Mouse (Mus musculus) forebrain, embryonic 11.5 days (tissue): ENCODE data around the gene Hpdl. TPM values are rescaled to one million over a fixed set of nuclear protein-coding genes. Genes with fewer than 3 reads are reported as not detected.

ENCODE experiments used
- ATAC-seq: fragments of 200-750 bp; cut with Nextera tagmentation; replicated peaks from 2 replicates; pipeline ENCODE4 v1.8.0; 2017; ENCODE audit warnings: moderate TSS enrichment; ENCODE audit not compliant: low FRiP score
- DNase-seq: peaks from one replicate; pipeline ENCODE4 v3.0.0-alpha.2; 2017; ENCODE audit warnings: low spot score
- H3K27ac ChIP-seq: fragments of 300-500 bp; sonication (generic); 2 replicates; pipeline ENCODE4 v1.5.1; 2014; ENCODE audit warnings: low read depth, low read length
- H3K27me3 ChIP-seq: fragments of 300-500 bp; sonication (generic); 2 replicates; pipeline ENCODE4 v1.6.1; 2014; ENCODE audit warnings: mild to moderate bottlenecking, low read length, mixed read lengths; ENCODE audit not compliant: control insufficient read depth, insufficient read depth
- H3K36me3 ChIP-seq: fragments of 300-500 bp; sonication (generic); 2 replicates; pipeline ENCODE4 v1.6.1; 2014; ENCODE audit warnings: mild to moderate bottlenecking, low read length, moderate library complexity, mixed read lengths; ENCODE audit not compliant: control insufficient read depth, insufficient read depth
- H3K4me1 ChIP-seq: fragments of 300-500 bp; sonication (generic); replicated peaks from 2 replicates; pipeline ENCODE4 v1.6.1; 2014; ENCODE audit warnings: low read length, mixed read lengths; ENCODE audit not compliant: control insufficient read depth, insufficient read depth
- H3K4me2 ChIP-seq: fragments of 300-500 bp; sonication (generic); 2 replicates; pipeline ENCODE4 v1.6.1; 2014; ENCODE audit warnings: low read depth, mild to moderate bottlenecking, low read length, moderate library complexity, mixed read lengths; ENCODE audit not compliant: severe bottlenecking
- H3K4me3 ChIP-seq: fragments of 300-500 bp; sonication (generic); 2 replicates; pipeline ENCODE4 v1.5.1; 2014; ENCODE audit warnings: low read depth, low read length
- H3K9ac ChIP-seq: fragments of 300-500 bp; sonication (generic); 2 replicates; pipeline ENCODE4 v1.6.1; 2014; ENCODE audit warnings: low read length
- H3K9me3 ChIP-seq: fragments of 300-500 bp; sonication (generic); 2 replicates; pipeline ENCODE4 v1.6.1; 2016; ENCODE audit warnings: low read length, mixed read lengths; ENCODE audit not compliant: control insufficient read depth
- WGBS: fragments of 180-500 bp; shearing (Covaris S2); extraction: QIAGEN DNeasy Blood & Tissue Kit; methylation state at CpG from one replicate; pipeline ENCODE4 v1.1.7; 2014; 5-methylcytosine and 5-hydroxymethylcytosine counted together
- polyA plus RNA-seq: library from polyadenylated mRNA; unstranded; fragments of >200 nt; fragmentation: Nextera tagmentation; extraction: Ambion mirVana; gene quantifications from 2 replicates; pipeline ENCODE4 v1.2.1, GENCODE M21; 2014

Hpdl gene
- polyA plus RNA-seq, result 1.5 and 1.6 TPM in 2 replicates

GRCm38 (mm10) chr4:116821694-116822016 lies at the start of gene Hpdl:
Gene Hpdl, minus strand, starts transcription at chr4:116821707.
- Histone ChIP-seq H3K9me3 (no peaks in the 10 kb centered on the region), H3K9ac (peak within 1 kb of the TSS; percentile 58), H3K4me1 (peaks cover 13% of the 10 kb centered on the region; the same call in 1 of the 2 replicates), H3K4me3 (peak within 1 kb of the TSS; percentile 37), H3K36me3 (no peaks in the 10 kb centered on the region), H3K27ac (no peak within 1 kb of the TSS), H3K4me2 (peak within 1 kb of the TSS; percentile 98), H3K27me3 (peaks cover 13% of the 10 kb centered on the region)
- ATAC-seq (no peak; the same call in 1 of the 2 replicates), DNase-seq (no peak)
- 11% methylated on average over 9 of the region's 9 CpGs for WGBS

GRCm38 (mm10) chr4:116869898-116870297 lies 48.4 kb upstream of the Hpdl start:
- H3K27me3 ChIP-seq, result no peaks in the 10 kb centered on the region
- no peak overlapping the region for H3K4me2 ChIP-seq
- H3K27ac ChIP-seq, result no peak overlapping the region
- no peaks in the 10 kb centered on the region for H3K9me3 ChIP-seq
- no peak overlapping the region for H3K4me3 ChIP-seq
- WGBS, result 77% methylated on average over 3 of the region's 3 CpGs
- no peaks in the 10 kb centered on the region for H3K36me3 ChIP-seq
- no peak for ATAC-seq
- no peak overlapping the region for H3K9ac ChIP-seq
- DNase-seq, result no peak
- no peaks in the 10 kb centered on the region for H3K4me1 ChIP-seq

GRCm38 (mm10) chr4:116862023-116862422 lies 40.5 kb upstream of the Hpdl start:
- Histone ChIP-seq H3K4me2 (no peak overlapping the region), H3K4me3 (no peak overlapping the region), H3K27me3 (no peaks in the 10 kb centered on the region), H3K27ac (no peak overlapping the region), H3K9me3 (no peaks in the 10 kb centered on the region), H3K4me1 (no peaks in the 10 kb centered on the region), H3K36me3 (no peaks in the 10 kb centered on the region), H3K9ac (no peak overlapping the region)
- DNase-seq (no peak), ATAC-seq (no peak)
- 84% methylated on average over 8 of the region's 8 CpGs for WGBS

GRCm38 (mm10) chr4:116859711-116860110 lies 38.2 kb upstream of the Hpdl start:
- H3K36me3 ChIP-seq, result no peaks in the 10 kb centered on the region
- no peak overlapping the region for H3K4me2 ChIP-seq
- H3K9me3 ChIP-seq, result no peaks in the 10 kb centered on the region
- ATAC-seq (no peak), DNase-seq (no peak)
- no peak overlapping the region for H3K27ac ChIP-seq
- no peaks in the 10 kb centered on the region for H3K4me1 ChIP-seq
- no peak overlapping the region for H3K4me3 ChIP-seq
- 80% methylated on average over 5 of the region's 5 CpGs for WGBS
- H3K9ac ChIP-seq, result no peak overlapping the region
- H3K27me3 ChIP-seq, result no peaks in the 10 kb centered on the region

GRCm38 (mm10) chr4:116857203-116857602 lies 35.7 kb upstream of the Hpdl start:
- H3K36me3 ChIP-seq, result no peaks in the 10 kb centered on the region
- no peak overlapping the region for H3K4me2 ChIP-seq
- ATAC-seq (no peak), DNase-seq (no peak)
- H3K27me3 ChIP-seq, result no peaks in the 10 kb centered on the region
- H3K4me3 ChIP-seq, result no peak overlapping the region
- H3K9me3 ChIP-seq, result no peaks in the 10 kb centered on the region
- H3K9ac ChIP-seq, result no peak overlapping the region
- peaks cover 3% of the 10 kb centered on the region; the same call in 1 of the 2 replicates for H3K4me1 ChIP-seq
- WGBS, result 67% methylated on average over 10 of the region's 10 CpGs
- H3K27ac ChIP-seq, result no peak overlapping the region

GRCm38 (mm10) chr4:116854286-116854685 lies 32.8 kb upstream of the Hpdl start:
- DNase-seq (no peak), ATAC-seq (0 out of 2 replicates have a peak, but pooled peaks have one; percentile 33)
- no peaks in the 10 kb centered on the region for H3K9me3 ChIP-seq
- no peak overlapping the region for H3K4me3 ChIP-seq
- peaks cover 3% of the 10 kb centered on the region; the same call in 1 of the 2 replicates for H3K4me1 ChIP-seq
- no peak overlapping the region for H3K4me2 ChIP-seq
- WGBS, result 19% methylated on average over 2 of the region's 2 CpGs
- H3K9ac ChIP-seq, result no peak overlapping the region
- no peak overlapping the region for H3K27ac ChIP-seq
- H3K36me3 ChIP-seq, result no peaks in the 10 kb centered on the region
- no peaks in the 10 kb centered on the region for H3K27me3 ChIP-seq

GRCm38 (mm10) chr4:116849901-116850300 lies 28.4 kb upstream of the Hpdl start:
- H3K9ac ChIP-seq, result no peak overlapping the region
- ATAC-seq (no peak), DNase-seq (no peak)
- H3K27ac ChIP-seq, result no peak overlapping the region
- H3K9me3 ChIP-seq, result no peaks in the 10 kb centered on the region
- peaks cover 3% of the 10 kb centered on the region; the same call in 1 of the 2 replicates for H3K4me1 ChIP-seq
- 73% methylated on average over 3 of the region's 3 CpGs for WGBS
- no peak overlapping the region for H3K4me2 ChIP-seq
- H3K4me3 ChIP-seq, result no peak overlapping the region
- no peaks in the 10 kb centered on the region for H3K36me3 ChIP-seq
- H3K27me3 ChIP-seq, result no peaks in the 10 kb centered on the region

GRCm38 (mm10) chr4:116844324-116844723 lies 22.8 kb upstream of the Hpdl start:
- Histone ChIP-seq H3K27ac (no peak overlapping the region), H3K9me3 (no peaks in the 10 kb centered on the region), H3K36me3 (no peaks in the 10 kb centered on the region), H3K4me3 (no peak overlapping the region), H3K4me1 (no peaks in the 10 kb centered on the region), H3K9ac (no peak overlapping the region), H3K27me3 (no peaks in the 10 kb centered on the region), H3K4me2 (no peak overlapping the region)
- DNase-seq, result no peak
- no peak for ATAC-seq
- WGBS, result 94% methylated on average over 3 of the region's 3 CpGs

GRCm38 (mm10) chr4:116840841-116841240 lies 19.3 kb upstream of the Hpdl start:
- H3K9ac ChIP-seq, result no peak overlapping the region
- H3K4me2 ChIP-seq, result no peak overlapping the region
- no peaks in the 10 kb centered on the region for H3K27me3 ChIP-seq
- 88% methylated on average over 6 of the region's 6 CpGs for WGBS
- H3K36me3 ChIP-seq, result no peaks in the 10 kb centered on the region
- no peak overlapping the region for H3K4me3 ChIP-seq
- H3K9me3 ChIP-seq, result no peaks in the 10 kb centered on the region
- H3K27ac ChIP-seq, result no peak overlapping the region
- ATAC-seq (no peak), DNase-seq (no peak)
- no peaks in the 10 kb centered on the region for H3K4me1 ChIP-seq
